Mouse (Mus musculus) erythroblast, embryonic 14.5 days (primary cell): ENCODE results near the gene Frs2.

Experiments used
- GATA1 ChIP-seq: IDR thresholded peaks from 2 replicates; pipeline ENCODE4 v1.6.1; 2012; ENCODE audit warnings: low read length, inconsistent platforms, mixed read lengths
- TAL1 ChIP-seq: IDR thresholded peaks from 3 replicates; pipeline ENCODE4 v1.6.1; 2012; ENCODE audit warnings: low read length, inconsistent platforms, mixed read lengths

DNA sequence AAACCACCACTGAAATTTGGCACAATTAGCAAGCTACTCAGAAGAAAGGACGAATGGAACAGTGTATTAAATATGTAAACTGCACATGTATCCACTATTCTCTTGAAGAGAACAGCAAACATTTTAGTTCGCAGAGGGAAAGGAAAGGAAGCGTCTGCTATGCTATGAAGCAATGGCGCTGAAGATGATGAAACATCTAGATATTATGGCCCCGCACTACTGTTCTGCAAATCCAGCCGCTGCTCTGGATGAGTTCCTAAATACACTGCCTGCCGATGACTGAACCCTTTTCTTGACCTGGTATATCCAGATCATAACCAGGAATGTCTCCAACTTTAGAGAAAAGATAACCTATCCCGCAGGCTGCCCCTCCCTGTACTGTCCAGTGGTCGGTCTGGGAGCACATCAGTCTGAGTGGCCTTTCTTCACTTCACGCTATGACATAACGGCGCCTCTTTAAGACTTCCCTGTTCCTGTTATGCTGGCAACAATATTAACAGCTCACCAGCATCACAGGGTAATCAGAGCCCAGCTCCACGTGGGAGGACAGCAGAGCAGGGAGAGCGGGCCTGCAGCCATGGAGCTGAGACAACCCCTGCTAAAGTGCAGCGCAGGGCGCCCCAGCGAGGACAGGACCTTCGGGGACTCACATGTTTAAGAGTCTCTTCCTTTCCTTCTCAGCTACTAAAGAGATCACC lies 76.0 kb downstream of the Frs2 start:
- TF ChIP-seq TAL1 (no peak), GATA1 (no peak)
